Mouse (Mus musculus) limb, embryonic 11.5 days (tissue): ENCODE measurements around the gene Stx8. TPM values are rescaled to one million over a fixed set of nuclear protein-coding genes. Genes with fewer than 3 reads are reported as not detected.

Experiments
- ATAC-seq: fragments of 200-750 bp; cut with Nextera tagmentation; 2 replicates; pipeline ENCODE4 v1.8.0; 2017; ENCODE audit warnings: low read depth; ENCODE audit not compliant: insufficient number of reproducible peaks, low FRiP score, low TSS enrichment
- DNase-seq: peaks from one replicate; pipeline ENCODE4 v3.0.0-alpha.2; 2015; ENCODE audit warnings: low spot score
- H3K27ac ChIP-seq: fragments of 300-500 bp; sonication (generic); replicated peaks from 2 replicates; pipeline ENCODE4 v1.5.1; 2014; ENCODE audit warnings: low read depth, mild to moderate bottlenecking, low read length
- H3K27me3 ChIP-seq: fragments of 300-500 bp; sonication (generic); 2 replicates; pipeline ENCODE4 v1.6.1; 2014; ENCODE audit warnings: mild to moderate bottlenecking, low read length, mixed read lengths; ENCODE audit not compliant: control insufficient read depth, insufficient read depth
- H3K36me3 ChIP-seq: fragments of 300-500 bp; sonication (generic); 2 replicates; pipeline ENCODE4 v1.6.1; 2014; ENCODE audit warnings: mild to moderate bottlenecking, low read length, moderate library complexity, mixed read lengths; ENCODE audit not compliant: control insufficient read depth, insufficient read depth
- H3K4me1 ChIP-seq: fragments of 300-500 bp; sonication (generic); 2 replicates; pipeline ENCODE4 v1.6.1; 2014; ENCODE audit warnings: low read length, mixed read lengths; ENCODE audit not compliant: control insufficient read depth, insufficient read depth
- H3K4me2 ChIP-seq: fragments of 300-500 bp; sonication (generic); 2 replicates; pipeline ENCODE4 v1.6.1; 2014; ENCODE audit warnings: low read depth, mild to moderate bottlenecking, moderate library complexity; ENCODE audit not compliant: severe bottlenecking
- H3K4me3 ChIP-seq: fragments of 300-500 bp; sonication (generic); 2 replicates; pipeline ENCODE4 v1.5.1; 2014; ENCODE audit warnings: low read depth, low read length
- H3K9ac ChIP-seq: fragments of 300-500 bp; sonication (generic); 2 replicates; pipeline ENCODE4 v1.6.1; 2014; ENCODE audit warnings: mild to moderate bottlenecking, low read length
- H3K9me3 ChIP-seq: fragments of 300-500 bp; sonication (generic); 2 replicates; pipeline ENCODE4 v1.6.1; 2016; ENCODE audit warnings: low read length; ENCODE audit not compliant: control insufficient read depth
- WGBS: fragments of 180-500 bp; shearing (Covaris S2); extraction: QIAGEN DNeasy Blood & Tissue Kit; methylation state at CpG from one replicate; pipeline ENCODE4 v1.1.7; 2014; 5-methylcytosine and 5-hydroxymethylcytosine counted together
- polyA plus RNA-seq: library from polyadenylated mRNA; unstranded; fragments of >200 nt; fragmentation: Nextera tagmentation; extraction: Ambion mirVana; gene quantifications from 2 replicates; pipeline ENCODE4 v1.2.1, GENCODE M21; 2014

Stx8 gene
- polyA plus RNA-seq, 1 experiment from 2014 or later = 49.8 TPM

GRCm38 (mm10) chr11:67923720-67924119 is 42.3 kb upstream of the Stx8 start:
- 89% methylated on average over 5 of the region's 5 CpGs for WGBS
- H3K27me3 ChIP-seq = peaks cover 21% of the 10 kb centered on the region
- H3K36me3 ChIP-seq = no peaks in the 10 kb centered on the region
- H3K27ac ChIP-seq = no peak overlapping the region
- ATAC-seq (no peak), DNase-seq (no peak)
- no peak overlapping the region for H3K4me2 ChIP-seq
- H3K4me3 ChIP-seq = no peak overlapping the region
- no peak overlapping the region for H3K9ac ChIP-seq
- 0 out of 2 replicates have a peak, but pooled peaks cover 3% of the 10 kb centered on the region for H3K4me1 ChIP-seq
- no peaks in the 10 kb centered on the region for H3K9me3 ChIP-seq

- no peaks in the 10 kb centered on the region for H3K36me3 ChIP-seq
- H3K27me3 ChIP-seq = peaks cover 19% of the 10 kb centered on the region
- ATAC-seq = no peak
- no peak for DNase-seq
- H3K27ac ChIP-seq = no peak overlapping the region
- H3K4me1 ChIP-seq = 0 out of 2 replicates have a peak, but pooled peaks cover 3% of the 10 kb centered on the region
- H3K9ac ChIP-seq = no peak overlapping the region
- H3K4me2 ChIP-seq = no peak overlapping the region
- no peaks in the 10 kb centered on the region for H3K9me3 ChIP-seq
- no peak overlapping the region for H3K4me3 ChIP-seq
- 86% methylated on average over 13 of the region's 13 CpGs for WGBS
These were observed 41.0 kb upstream of the Stx8 start for GRCm38 (mm10) chr11:67925000-67925399.

GRCm38 (mm10) chr11:67926348-67927055 is 39.5 kb upstream of the Stx8 start:
- no peak overlapping the region for H3K4me2 ChIP-seq
- no peak overlapping the region for H3K4me3 ChIP-seq
- DNase-seq = no peak
- 21% methylated on average over 11 of the region's 15 CpGs for WGBS
- H3K36me3 ChIP-seq = no peaks in the 10 kb centered on the region
- no peak for ATAC-seq
- 0 out of 2 replicates have a peak, but pooled peaks cover 3% of the 10 kb centered on the region for H3K4me1 ChIP-seq
- H3K9me3 ChIP-seq = no peaks in the 10 kb centered on the region
- no peak overlapping the region for H3K27ac ChIP-seq
- H3K27me3 ChIP-seq = peaks cover 6% of the 10 kb centered on the region
- H3K9ac ChIP-seq = no peak overlapping the region

DNA sequence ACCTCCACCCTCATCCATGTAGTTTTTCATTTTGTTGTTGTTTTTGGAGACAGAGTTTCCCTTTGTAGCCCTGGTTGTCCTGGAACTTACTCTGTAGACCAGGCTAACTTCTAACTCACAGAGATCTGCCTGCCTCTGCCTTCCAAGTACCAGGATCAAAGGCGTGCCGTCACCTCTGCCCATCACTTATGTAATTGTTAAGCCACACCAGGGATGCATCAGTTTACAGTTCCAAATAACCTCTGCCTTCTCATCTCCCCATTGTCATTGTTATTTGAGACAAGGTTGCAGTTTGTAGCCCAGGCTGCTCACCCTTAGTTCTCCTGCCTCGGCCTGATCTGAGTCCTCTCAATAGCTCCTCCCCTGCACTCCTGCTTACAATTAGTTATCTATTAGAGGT is 33.8 kb upstream of the Stx8 start:
- no peak overlapping the region for H3K27ac ChIP-seq
- no peak for DNase-seq
- H3K9me3 ChIP-seq = no peaks in the 10 kb centered on the region
- no peak overlapping the region for H3K4me2 ChIP-seq
- ATAC-seq = no peak
- no peaks in the 10 kb centered on the region for H3K36me3 ChIP-seq
- H3K4me1 ChIP-seq = no peaks in the 10 kb centered on the region
- no peak overlapping the region for H3K9ac ChIP-seq
- H3K4me3 ChIP-seq = no peak overlapping the region
- H3K27me3 ChIP-seq = no peaks in the 10 kb centered on the region
- 91% methylated on average over 3 of the region's 3 CpGs for whole genome bisulfite sequencing

GRCm38 (mm10) chr11:67948229-67948628 is 17.8 kb upstream of the Stx8 start:
- no peak for ATAC-seq
- 66% methylated on average over 3 of the region's 3 CpGs for WGBS

DNA sequence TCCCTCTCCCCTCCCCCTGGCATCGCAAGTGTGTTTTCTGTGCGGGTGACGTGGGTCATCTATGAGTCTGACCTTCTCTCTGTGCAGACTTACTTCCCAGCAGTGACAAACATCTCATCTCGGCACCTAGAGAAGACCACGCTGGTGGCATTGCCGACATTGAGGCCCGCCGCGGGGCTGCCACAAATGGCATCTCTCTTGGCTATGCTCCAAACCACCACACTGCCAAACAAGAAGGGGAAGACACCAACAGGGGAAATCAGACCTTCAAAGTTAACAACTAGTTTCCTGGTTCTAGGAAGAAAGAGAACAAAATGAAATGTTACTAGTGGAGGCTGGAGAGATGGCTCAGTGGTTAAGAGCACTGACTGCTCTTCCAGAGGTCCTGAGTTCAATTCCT is 16.5 kb upstream of the Stx8 start:
- no peak for DNase-seq
- no peak overlapping the region for H3K9ac ChIP-seq
- no peak for ATAC-seq
- no peak overlapping the region for H3K27ac ChIP-seq
- no peaks in the 10 kb centered on the region for H3K27me3 ChIP-seq
- no peak overlapping the region for H3K4me2 ChIP-seq
- no peak overlapping the region for H3K4me3 ChIP-seq
- WGBS = 90% methylated on average over 9 of the region's 9 CpGs
- H3K36me3 ChIP-seq = no peaks in the 10 kb centered on the region
- no peaks in the 10 kb centered on the region for H3K4me1 ChIP-seq
- H3K9me3 ChIP-seq = no peaks in the 10 kb centered on the region

More at GRCm38 (mm10) chr11:67948229-67948628, 17.8 kb upstream of the Stx8 start:
- DNase-seq = no peak
- H3K9me3 ChIP-seq = no peaks in the 10 kb centered on the region
- no peak overlapping the region for H3K27ac ChIP-seq
- no peak overlapping the region for H3K4me2 ChIP-seq
- no peaks in the 10 kb centered on the region for H3K36me3 ChIP-seq
- no peak overlapping the region for H3K4me3 ChIP-seq
- H3K9ac ChIP-seq = no peak overlapping the region
- no peaks in the 10 kb centered on the region for H3K27me3 ChIP-seq
- no peaks in the 10 kb centered on the region for H3K4me1 ChIP-seq

DNA sequence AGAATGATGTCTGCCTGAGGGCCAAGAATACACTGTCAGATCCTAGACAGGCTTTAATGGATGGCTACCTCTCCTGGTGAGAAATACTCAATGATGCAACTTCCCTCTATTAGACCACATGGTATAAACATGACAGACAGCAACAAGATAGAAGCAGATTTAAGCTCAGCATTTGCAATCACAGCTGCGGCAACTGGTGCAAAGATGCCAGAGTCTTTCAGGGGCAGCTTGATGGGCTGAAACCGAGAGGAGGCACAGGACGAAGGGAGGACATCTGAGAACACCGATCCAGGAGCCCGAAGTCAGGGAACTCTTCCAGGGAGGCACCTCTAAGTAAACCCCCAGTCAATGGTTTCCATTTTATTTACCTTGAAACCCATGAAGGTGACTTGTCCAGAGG is 12.4 kb upstream of the Stx8 start:
- no peaks in the 10 kb centered on the region for H3K36me3 ChIP-seq
- H3K4me3 ChIP-seq = no peak overlapping the region
- no peak for DNase-seq
- no peaks in the 10 kb centered on the region for H3K9me3 ChIP-seq
- no peaks in the 10 kb centered on the region for H3K4me1 ChIP-seq
- no peak for ATAC-seq
- no peak overlapping the region for H3K9ac ChIP-seq
- H3K4me2 ChIP-seq = no peak overlapping the region
- WGBS = 78% methylated on average over 5 of the region's 5 CpGs
- no peaks in the 10 kb centered on the region for H3K27me3 ChIP-seq
- no peak overlapping the region for H3K27ac ChIP-seq

- H3K27ac ChIP-seq = no peak overlapping the region
- H3K9me3 ChIP-seq = no peaks in the 10 kb centered on the region
- no peak overlapping the region for H3K9ac ChIP-seq
- DNase-seq (no peak), ATAC-seq (no peak)
- H3K4me2 ChIP-seq = no peak overlapping the region
- 86% methylated on average over 6 of the region's 6 CpGs for WGBS
- no peaks in the 10 kb centered on the region for H3K4me1 ChIP-seq
- no peaks in the 10 kb centered on the region for H3K27me3 ChIP-seq
- H3K4me3 ChIP-seq = no peak overlapping the region
- no peaks in the 10 kb centered on the region for H3K36me3 ChIP-seq
These were observed 11.6 kb upstream of the Stx8 start for GRCm38 (mm10) chr11:67954413-67954812.

DNA sequence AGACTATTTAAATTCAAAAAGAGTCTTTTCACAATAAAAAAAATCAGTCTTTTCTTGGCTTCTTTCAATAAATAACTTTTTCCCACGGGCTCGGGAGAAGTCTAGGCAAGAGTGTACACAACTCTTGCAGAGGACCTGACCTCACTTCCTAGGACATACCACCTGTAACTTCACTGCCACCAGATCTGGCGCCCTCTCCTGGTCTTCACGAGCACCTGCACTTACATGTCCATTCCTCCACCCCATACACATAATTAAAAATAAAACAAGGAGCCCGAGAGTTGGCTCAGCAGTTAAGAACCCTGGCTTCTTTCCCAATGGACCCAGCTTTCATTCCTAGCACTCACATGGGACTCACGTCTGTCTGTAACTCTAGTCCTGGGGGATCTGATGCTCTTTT is 1.9 kb upstream of the Stx8 start:
- DNase-seq (no peak), ATAC-seq (no peak)
- H3K27ac ChIP-seq = no peak overlapping the region
- H3K27me3 ChIP-seq = no peaks in the 10 kb centered on the region
- 79% methylated on average over 6 of the region's 6 CpGs for WGBS
- H3K4me2 ChIP-seq = no peak overlapping the region
- H3K4me3 ChIP-seq = no peak overlapping the region
- no peaks in the 10 kb centered on the region for H3K9me3 ChIP-seq
- peaks cover 2% of the 10 kb centered on the region; the same call in 1 of the 2 replicates for H3K4me1 ChIP-seq
- no peak overlapping the region for H3K9ac ChIP-seq
- H3K36me3 ChIP-seq = no peaks in the 10 kb centered on the region
